ENCODE assay signal across 8 mouse cellular contexts in genomic region chr5:125340547-125341262, GRCm38 (mm10). TPM values are rescaled to one million over a fixed set of nuclear protein-coding genes. Genes with fewer than 3 reads are reported as not detected.
DNase-seq lines count a peak whose midpoint lies in the region; ATAC-seq and TF ChIP-seq lines count a peak whose summit lies in the region.

Gene Scarb1 (minus strand): TSS chr5:125341094.

- ATAC-seq in forebrain, embryonic 14.5 days = peak; percentile 86
- ATAC-seq in liver, embryonic 16.5 days (ENCODE audit: low read depth) = peak; percentile 81
- peak; percentile 83 for ATAC-seq in neural tube, embryonic 12.5 days (ENCODE audit: low FRiP score, low read depth)
- ATAC-seq in stomach, postnatal 0 days (ENCODE audit: low FRiP score, low TSS enrichment) = peak; percentile 87

- under 1% methylated on average over 40 of the region's 42 CpGs for WGBS in forebrain, embryonic 14.5 days
- under 1% methylated on average over 42 of the region's 42 CpGs for WGBS in large intestine, adult 2 months
- WGBS in liver, embryonic 16.5 days (ENCODE audit: insufficient replicate concordance) = under 1% methylated on average over 37 of the region's 42 CpGs
- WGBS in neural tube, embryonic 12.5 days = under 1% methylated on average over 42 of the region's 42 CpGs
- WGBS in stomach, postnatal 0 days = 0% methylated on average over 42 of the region's 42 CpGs

- peaks cover 15% of the 10 kb centered on the region for H3K36me3 ChIP-seq in E14TG2a.4 (ENCODE audit: insufficient read depth, low read length)
- H3K36me3 ChIP-seq in forebrain, embryonic 14.5 days (ENCODE audit: control insufficient read depth, insufficient read depth, low read length) = no peaks in the 10 kb centered on the region
- no peaks in the 10 kb centered on the region for H3K36me3 ChIP-seq in liver, embryonic 16.5 days (ENCODE audit: control insufficient read depth, insufficient read depth)
- no peaks in the 10 kb centered on the region for H3K36me3 ChIP-seq in neural tube, embryonic 12.5 days
- no peaks in the 10 kb centered on the region for H3K36me3 ChIP-seq in stomach, postnatal 0 days (ENCODE audit: control insufficient read depth, insufficient read depth, low read length)

- H3K27ac ChIP-seq in forebrain, embryonic 14.5 days (ENCODE audit: low read depth, low read length) = no peak within 1 kb of the TSS
- peak within 1 kb of the TSS; percentile 92 for H3K27ac ChIP-seq in liver, embryonic 16.5 days (ENCODE audit: low read length)
- no peak within 1 kb of the TSS for H3K27ac ChIP-seq in neural tube, embryonic 12.5 days
- H3K27ac ChIP-seq in stomach, postnatal 0 days (replicated peaks) = peak within 1 kb of the TSS; percentile 61

- intact Hi-C loops in heart, postnatal 10 days (cut with DNase I) = no loop called here

- H3K9me3 ChIP-seq in E14TG2a.4 (ENCODE audit: low read length) = no peaks in the 10 kb centered on the region
- H3K9me3 ChIP-seq in forebrain, embryonic 14.5 days (replicated peaks; ENCODE audit: control insufficient read depth, low read length) = no peaks in the 10 kb centered on the region
- no peaks in the 10 kb centered on the region for H3K9me3 ChIP-seq in liver, embryonic 16.5 days (replicated peaks; ENCODE audit: control insufficient read depth, low read length)
- H3K9me3 ChIP-seq in neural tube, embryonic 12.5 days = no peaks in the 10 kb centered on the region
- H3K9me3 ChIP-seq in stomach, postnatal 0 days (ENCODE audit: control insufficient read depth, low read length) = no peaks in the 10 kb centered on the region

- H3K9ac ChIP-seq in forebrain, embryonic 14.5 days (ENCODE audit: low read length) = peak within 1 kb of the TSS; percentile 71
- peak within 1 kb of the TSS; percentile 86 for H3K9ac ChIP-seq in liver, embryonic 16.5 days (ENCODE audit: low read depth, low read length)
- peak within 1 kb of the TSS; percentile 68 for H3K9ac ChIP-seq in neural tube, embryonic 12.5 days
- peak within 1 kb of the TSS; percentile 75 for H3K9ac ChIP-seq in stomach, postnatal 0 days (ENCODE audit: low read length)

- DNase-seq in c-Kit-positive CD71-positive TER-119-positive erythroid progenitor cells, embryonic 14.5 days (ENCODE audit: low spot score) = peak; percentile 86
- DNase-seq in forebrain, embryonic 14.5 days (ENCODE audit: low spot score) = peak; percentile 83
- peak; percentile 92 to 93 for DNase-seq in heart, postnatal 10 days
- DNase-seq in large intestine, adult 2 months (ENCODE audit: low read depth, low spot score) = no peak
- peak; percentile 91 for DNase-seq in stomach, postnatal 0 days (ENCODE audit: low spot score)

- H3K27me3 ChIP-seq in E14TG2a.4 (ENCODE audit: insufficient read depth, low read length) = peaks cover 23% of the 10 kb centered on the region; the same call in 1 of the 2 replicates
- H3K27me3 ChIP-seq in forebrain, embryonic 14.5 days (replicated peaks; ENCODE audit: control insufficient read depth, insufficient read depth, low read length) = no peaks in the 10 kb centered on the region
- H3K27me3 ChIP-seq in liver, embryonic 16.5 days (ENCODE audit: control insufficient read depth, insufficient read depth, low read depth, low read length) = no peaks in the 10 kb centered on the region
- peaks cover 14% of the 10 kb centered on the region for H3K27me3 ChIP-seq in neural tube, embryonic 12.5 days (replicated peaks)
- no peaks in the 10 kb centered on the region for H3K27me3 ChIP-seq in stomach, postnatal 0 days (ENCODE audit: control insufficient read depth, insufficient read depth, low read length)

- peaks cover 54% of the 10 kb centered on the region for H3K4me1 ChIP-seq in E14TG2a.4 (replicated peaks; ENCODE audit: low read depth, low read length)
- H3K4me1 ChIP-seq in forebrain, embryonic 14.5 days (ENCODE audit: control insufficient read depth, insufficient read depth, low read length) = peaks cover 10% of the 10 kb centered on the region
- H3K4me1 ChIP-seq in liver, embryonic 16.5 days (ENCODE audit: control insufficient read depth, low read depth, low read length) = peaks cover 48% of the 10 kb centered on the region
- peaks cover 26% of the 10 kb centered on the region for H3K4me1 ChIP-seq in neural tube, embryonic 12.5 days
- H3K4me1 ChIP-seq in stomach, postnatal 0 days (replicated peaks; ENCODE audit: control insufficient read depth, insufficient read depth) = peaks cover 7% of the 10 kb centered on the region

- H3K4me3 ChIP-seq in E14TG2a.4 (replicated peaks; ENCODE audit: low read length) = peak within 1 kb of the TSS; percentile 94
- peak within 1 kb of the TSS; percentile 47 for H3K4me3 ChIP-seq in forebrain, embryonic 14.5 days (ENCODE audit: low read depth, low read length)
- H3K4me3 ChIP-seq in liver, embryonic 16.5 days (ENCODE audit: low read depth, low read length) = peak within 1 kb of the TSS; percentile 90
- H3K4me3 ChIP-seq in neural tube, embryonic 12.5 days = peak within 1 kb of the TSS; percentile 69
- H3K4me3 ChIP-seq in stomach, postnatal 0 days (ENCODE audit: low read depth, low read length) = peak within 1 kb of the TSS; percentile 76

- TF ChIP-seq CTCF in E14TG2a.4 (conservative IDR thresholded peaks at IDR 0.05; ENCODE audit: low read length) = no peak
- peak; percentile 26; the same call in 1 of the 2 replicates for TF ChIP-seq CTCF in stomach, postnatal 0 days (IDR thresholded peaks at IDR 0.05; ENCODE audit: low read depth)

- no peak for TF ChIP-seq EP300 in stomach, postnatal 0 days (optimal IDR thresholded peaks at IDR 0.05)

- H3K4me2 ChIP-seq in forebrain, embryonic 14.5 days (ENCODE audit: low read length) = peak within 1 kb of the TSS; percentile 75
- H3K4me2 ChIP-seq in liver, embryonic 16.5 days (ENCODE audit: low read depth, low read length) = peak within 1 kb of the TSS; percentile 94
- peak within 1 kb of the TSS; percentile 98 for H3K4me2 ChIP-seq in neural tube, embryonic 12.5 days (replicated peaks)
- H3K4me2 ChIP-seq in stomach, postnatal 0 days (replicated peaks; ENCODE audit: low read depth) = peak within 1 kb of the TSS; percentile 96

RNA-seq across cellular contexts. Expression of gene Scarb1, which starts in this region (rescaled TPM):
- polyA plus RNA-seq in forebrain, embryonic 14.5 days (2014; fragmentation: Nextera tagmentation; extraction: Ambion mirVana) = 17.6 and 21.7 TPM in 2 replicates
- total RNA-seq in heart, postnatal 10 days (2021) = 10 to 100 TPM; 62.6 to 73.8 TPM
- 13.2 and 19.2 TPM in 2 replicates for polyA plus RNA-seq in large intestine, adult 2 months (2012; rRNA removed)
- polyA plus RNA-seq in liver, embryonic 16.5 days (2015; fragmentation: Nextera tagmentation; extraction: Ambion mirVana) = 78.3 and 89.5 TPM in 2 replicates
- polyA plus RNA-seq in neural tube, embryonic 12.5 days (2016; fragmentation: Nextera tagmentation; extraction: Ambion mirVana) = 26.6 and 28.2 TPM in 2 replicates
- 30.1 and 31.8 TPM in 2 replicates for polyA plus RNA-seq in stomach, postnatal 0 days (2015; fragmentation: Nextera tagmentation; extraction: Ambion mirVana)

Comparison
In these comparisons a context has a peak if more than half of its experiments do, and no peak if none do; other contexts are left out.
1. H3K27ac ChIP-seq: peak in liver, embryonic 16.5 days (single experiment) and stomach, postnatal 0 days (single experiment); none in forebrain, embryonic 14.5 days (single experiment) and neural tube, embryonic 12.5 days (single experiment).
2. Peak in every context shown above with its lines, with median percentiles within 50 percentile points of each other: H3K4me3 ChIP-seq, ATAC-seq, H3K4me2 ChIP-seq and H3K9ac ChIP-seq.